Mouse (Mus musculus) heart, adult 2 months (tissue): ENCODE measurements around the gene Ly6g6e. TPM values are rescaled to one million over a fixed set of nuclear protein-coding genes. Genes with fewer than 3 reads are reported as not detected.

ENCODE experiments used
- DNase-seq, 2 experiments: peaks; one replicate each; pipeline ENCODE4 v3.0.0; 2021
- H3K27ac ChIP-seq: fragments of 200-600 bp; 2 replicates; pipeline ENCODE4 v1.8.1; 2022
- H3K27me3 ChIP-seq: fragments of 200-500 bp; 2 replicates; pipeline ENCODE4 v1.6.1; 2012; ENCODE audit warnings: mild to moderate bottlenecking, low read length, inconsistent platforms, mixed read lengths; ENCODE audit not compliant: control insufficient read depth, insufficient read depth
- H3K36me3 ChIP-seq: fragments of 200-500 bp; 2 replicates; pipeline ENCODE4 v1.6.1; 2012; ENCODE audit warnings: low read length, inconsistent platforms; ENCODE audit not compliant: control insufficient read depth, insufficient read depth
- H3K4me1 ChIP-seq: fragments of 200-500 bp; 2 replicates; pipeline ENCODE4 v1.6.1; 2011; ENCODE audit warnings: low read length; ENCODE audit not compliant: control insufficient read depth, insufficient read depth
- H3K4me3 ChIP-seq: fragments of 200-600 bp; 2 replicates; pipeline ENCODE4 v1.8.1; 2022
- H3K79me2 ChIP-seq: fragments of 200-500 bp; replicated peaks from 2 replicates; pipeline ENCODE4 v1.6.1; 2012; ENCODE audit warnings: mild to moderate bottlenecking, inconsistent platforms, low read length, moderate library complexity, mixed read lengths; ENCODE audit not compliant: control insufficient read depth, insufficient read depth
- H3K9ac ChIP-seq: fragments of 200-500 bp; 2 replicates; pipeline ENCODE4 v1.6.1; 2012; ENCODE audit warnings: low read depth, mild to moderate bottlenecking, control low read depth, inconsistent platforms, low read length, mixed read lengths
- CTCF ChIP-seq: fragments of 200-600 bp; IDR thresholded peaks from 2 replicates; pipeline ENCODE4 v1.8.1; 2022; ENCODE audit warnings: antibody characterized with exemption, mild to moderate bottlenecking, moderate library complexity
- EP300 ChIP-seq: fragments of 200-500 bp; IDR thresholded peaks from 2 replicates; pipeline ENCODE4 v1.6.1; 2011; ENCODE audit warnings: low read depth, low read length, control low read depth; ENCODE audit not compliant: insufficient read depth
- POLR2A ChIP-seq: fragments of 200-500 bp; IDR thresholded peaks from 2 replicates; pipeline ENCODE4 v1.6.1; 2011; ENCODE audit warnings: mild to moderate bottlenecking, low read depth, low read length, control low read depth; ENCODE audit not compliant: insufficient read depth
- whole genome bisulfite sequencing: fragments of 180-500 bp; shearing (Covaris S2); methylation state at CpG from one replicate; pipeline ENCODE4 v1.1.7; 2018; 5-methylcytosine and 5-hydroxymethylcytosine counted together
- intact Hi-C: fragments of 180-260 bp; cut with DNase I; formaldehyde crosslinking; loops from one replicate; pipeline ENCODE4 v1.15.1; 2025
- polyA plus RNA-seq: library from polyadenylated mRNA; depleted of rRNA; stranded (reverse); fragments of >200 nt; gene quantifications from 2 replicates; pipeline ENCODE4 v1.2.3, GENCODE M21; 2012
- total RNA-seq, 2 experiments: library from RNA; stranded (reverse); gene quantifications; 2 replicates each; pipeline ENCODE4 v1.2.3; 2021

Gene Ly6g6e
- total and polyA plus RNA-seq, 3 experiments, result 0.41 TPM; not detected in 2

DNA sequence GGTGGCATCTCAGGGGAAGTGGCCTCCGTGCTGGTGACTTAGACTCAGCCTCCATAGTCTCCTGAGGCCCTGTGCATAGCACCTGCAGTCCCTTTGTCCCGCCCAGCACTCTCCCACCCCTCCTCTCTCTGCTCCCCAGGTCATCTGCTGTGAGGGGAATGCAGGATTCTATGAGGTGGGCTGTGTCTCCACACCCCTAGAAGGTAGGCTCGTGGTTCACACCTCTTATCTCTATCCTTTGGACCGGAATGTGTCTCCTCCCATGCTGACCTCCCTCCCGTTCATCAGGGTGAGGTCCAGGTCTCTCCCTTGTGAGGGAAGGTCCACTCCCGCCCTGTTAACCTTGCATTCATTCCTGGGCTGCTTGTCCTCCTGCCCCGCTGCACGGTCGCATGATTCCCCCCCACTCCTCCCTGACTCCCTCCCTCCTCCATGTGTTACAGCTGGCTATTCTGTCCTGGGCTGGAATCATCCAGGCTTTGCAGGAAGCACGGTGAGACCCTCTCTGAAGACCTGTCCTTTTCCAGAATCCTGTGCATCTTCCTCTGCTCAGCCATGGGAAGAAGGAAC lies 23.6 kb downstream of the Ly6g6e start:
- no peak for DNase-seq
- Histone ChIP-seq H3K4me1 (no peaks in the 10 kb centered on the region), H3K27me3 (no peaks in the 10 kb centered on the region), H3K27ac (no peak overlapping the region), H3K36me3 (no peaks in the 10 kb centered on the region), H3K4me3 (no peak overlapping the region), H3K79me2 (no peaks in the 10 kb centered on the region), H3K9ac (no peak overlapping the region)
- TF ChIP-seq EP300 (no peak), CTCF (no peak), POLR2A (no peak)
- WGBS, result 68% methylated on average over 10 of the region's 10 CpGs
- intact Hi-C loops, result no loop called here

DNA sequence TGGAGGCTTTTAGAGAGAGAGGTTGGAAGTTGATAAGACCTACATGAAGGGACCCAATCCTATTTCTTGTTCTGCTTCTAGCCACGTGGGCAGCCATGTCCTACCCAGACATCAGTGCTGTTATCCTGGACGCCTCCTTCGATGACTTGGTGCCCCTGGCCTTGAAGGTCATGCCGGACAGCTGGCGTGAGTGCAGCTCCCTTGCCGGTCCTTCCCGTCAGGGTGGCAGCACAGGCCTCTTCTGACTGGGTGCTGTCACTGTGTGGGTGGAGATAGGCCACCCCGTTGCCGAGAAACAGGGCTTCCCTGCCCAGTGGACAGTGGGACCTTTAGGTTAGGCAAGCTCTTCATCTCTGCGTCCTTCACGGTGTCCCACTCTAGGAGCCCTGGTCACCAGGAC lies 24.5 kb downstream of the Ly6g6e start:
- Histone ChIP-seq H3K27me3 (no peaks in the 10 kb centered on the region), H3K36me3 (no peaks in the 10 kb centered on the region), H3K9ac (no peak overlapping the region), H3K4me1 (no peaks in the 10 kb centered on the region), H3K79me2 (no peaks in the 10 kb centered on the region), H3K4me3 (no peak overlapping the region), H3K27ac (no peak overlapping the region)
- WGBS, result 76% methylated on average over 11 of the region's 11 CpGs
- no peak for TF ChIP-seq EP300
- no peak for TF ChIP-seq CTCF
- TF ChIP-seq POLR2A, result no peak
- intact Hi-C loops, result no loop called here
- no peak for DNase-seq

DNA sequence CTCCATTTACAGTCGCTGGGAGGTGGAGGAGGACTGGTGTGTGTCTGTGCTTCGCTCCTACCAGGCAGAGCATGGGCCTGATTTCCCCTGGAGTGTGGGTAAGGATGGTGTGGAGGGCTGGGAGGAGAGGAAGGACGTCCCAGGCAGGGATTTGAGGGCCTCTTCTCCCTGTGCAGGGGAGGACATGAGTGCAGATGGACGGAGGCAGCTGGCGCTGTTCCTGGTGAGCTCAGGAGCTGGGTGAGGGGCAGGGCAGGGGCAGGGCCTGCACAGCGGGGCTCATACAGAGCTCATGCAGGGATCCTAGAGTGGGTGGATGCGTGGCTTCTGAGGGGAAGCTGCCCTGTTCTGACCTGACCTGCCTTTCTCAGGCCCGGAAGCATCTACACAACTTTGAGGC lies 25.6 kb downstream of the Ly6g6e start:
- no peak overlapping the region for H3K27ac ChIP-seq
- TF ChIP-seq POLR2A (no peak), EP300 (no peak)
- WGBS, result 59% methylated on average over 8 of the region's 8 CpGs
- no peak overlapping the region for H3K4me3 ChIP-seq
- intact Hi-C loops, result no loop called here
- H3K36me3 ChIP-seq, result no peaks in the 10 kb centered on the region
- no peak overlapping the region for H3K9ac ChIP-seq
- no peaks in the 10 kb centered on the region for H3K27me3 ChIP-seq
- H3K4me1 ChIP-seq, result no peaks in the 10 kb centered on the region
- H3K79me2 ChIP-seq, result no peaks in the 10 kb centered on the region
- no peak for DNase-seq

DNA sequence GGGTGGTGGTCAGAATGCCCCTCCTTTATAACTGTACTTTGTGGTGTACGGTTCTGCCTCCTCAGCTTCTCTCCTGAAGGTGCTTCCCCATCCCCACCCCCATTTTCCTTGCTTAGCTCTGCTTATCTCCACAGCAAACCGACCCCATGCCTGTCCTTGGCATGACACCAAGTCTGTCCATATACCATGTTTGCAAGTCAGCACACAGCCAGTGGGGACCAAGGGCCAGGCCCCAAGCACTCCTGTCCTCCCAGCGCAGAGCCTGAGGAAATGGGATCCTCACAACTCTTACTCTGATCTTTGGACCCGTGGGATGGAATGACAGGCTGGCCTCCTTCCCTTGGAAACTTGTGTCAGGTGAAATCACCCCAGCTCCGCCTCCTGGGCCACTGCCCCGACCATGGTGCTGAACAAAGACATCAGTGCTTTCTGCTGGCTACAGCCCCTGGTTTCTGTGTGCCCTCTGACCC lies 26.6 kb downstream of the Ly6g6e start:
- Histone ChIP-seq H3K36me3 (no peaks in the 10 kb centered on the region), H3K79me2 (no peaks in the 10 kb centered on the region), H3K27ac (no peak overlapping the region), H3K27me3 (no peaks in the 10 kb centered on the region), H3K4me3 (no peak overlapping the region), H3K4me1 (no peaks in the 10 kb centered on the region), H3K9ac (no peak overlapping the region)
- DNase-seq, result no peak
- 47% methylated on average over 6 of the region's 6 CpGs for WGBS
- TF ChIP-seq POLR2A, result no peak
- TF ChIP-seq CTCF, result no peak
- TF ChIP-seq EP300, result no peak
- intact Hi-C loops, result no loop called here

DNA sequence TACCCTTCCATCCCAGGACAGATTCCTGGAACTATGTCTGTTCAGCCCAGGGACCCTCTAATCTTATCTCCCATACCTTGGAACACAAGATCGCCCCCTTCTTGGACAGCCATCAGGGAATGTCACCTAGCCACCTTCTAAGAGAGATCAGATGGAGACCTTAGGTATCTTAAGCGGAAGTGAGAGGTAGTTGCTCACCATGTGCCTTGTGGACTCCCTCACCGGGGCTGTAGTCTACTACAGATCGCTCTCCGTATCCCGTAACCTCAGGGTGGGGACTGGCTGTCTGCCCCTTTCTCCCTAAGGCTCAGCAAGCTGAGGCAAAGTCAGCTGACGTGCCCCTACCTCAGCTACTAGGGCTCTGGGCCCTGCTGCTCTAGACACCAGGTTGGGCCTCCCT lies 27.4 kb downstream of the Ly6g6e start:
- no peaks in the 10 kb centered on the region for H3K79me2 ChIP-seq
- intact Hi-C loops, result no loop called here
- no peak overlapping the region for H3K4me3 ChIP-seq
- no peaks in the 10 kb centered on the region for H3K4me1 ChIP-seq
- TF ChIP-seq CTCF, result no peak
- TF ChIP-seq EP300, result no peak
- no peak for TF ChIP-seq POLR2A
- no peak overlapping the region for H3K27ac ChIP-seq
- no peaks in the 10 kb centered on the region for H3K27me3 ChIP-seq
- H3K36me3 ChIP-seq, result no peaks in the 10 kb centered on the region
- 90% methylated on average over 7 of the region's 7 CpGs for WGBS
- DNase-seq, result no peak
- H3K9ac ChIP-seq, result no peak overlapping the region

DNA sequence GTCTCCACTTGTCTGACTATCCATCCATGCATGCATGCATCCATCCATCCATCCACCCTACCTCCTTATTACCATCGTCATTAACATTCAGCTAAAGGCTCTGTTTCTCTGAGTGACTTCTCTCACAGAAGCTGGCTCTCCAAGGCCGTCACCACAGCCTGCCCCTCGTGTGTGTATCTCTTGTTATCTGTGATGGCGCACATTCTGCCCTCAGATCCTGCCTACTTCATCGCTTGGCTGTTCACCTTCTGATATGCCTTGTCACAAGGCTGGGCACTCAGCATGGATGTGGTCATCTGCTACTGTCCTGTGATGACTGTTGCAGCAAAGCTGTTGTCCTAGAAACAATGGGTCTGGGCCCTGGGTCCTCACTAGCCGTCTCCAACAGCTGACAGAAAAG lies 28.1 kb downstream of the Ly6g6e start:
- intact Hi-C loops, result no loop called here
- Histone ChIP-seq H3K79me2 (no peaks in the 10 kb centered on the region), H3K4me1 (no peaks in the 10 kb centered on the region), H3K4me3 (no peak overlapping the region), H3K9ac (no peak overlapping the region), H3K27me3 (no peaks in the 10 kb centered on the region), H3K36me3 (no peaks in the 10 kb centered on the region), H3K27ac (no peak overlapping the region)
- 73% methylated on average over 6 of the region's 6 CpGs for WGBS
- DNase-seq, result no peak
- TF ChIP-seq POLR2A (no peak), CTCF (no peak), EP300 (no peak)
